Mouse (Mus musculus) MEL (cell line): Measurements from ENCODE around the gene Gsx2. TPM values are rescaled to one million over a fixed set of nuclear protein-coding genes. Genes with fewer than 3 reads are reported as not detected.

Experiments used
- DNase-seq: peaks from one replicate; pipeline ENCODE4 v3.0.0; 2011; ENCODE audit warnings: low read depth, low spot score
- H3K27ac ChIP-seq: 2 replicates; pipeline ENCODE4 v1.5.1; 2012; ENCODE audit warnings: low read depth, mild to moderate bottlenecking, control low read depth, low read length, moderate library complexity; ENCODE audit not compliant: control insufficient read depth
- H3K27me3 ChIP-seq, 2 experiments: fragments of 150-350 bp in 1 of 2; sonication (generic) in 1 of 2; 2 replicates each; pipeline ENCODE4 v1.6.1; 2012; ENCODE audit warnings: low read length in 2 of 2, mild to moderate bottlenecking in 2 of 2, improper control_type of control experiment in 1 of 2, moderate library complexity in 1 of 2; ENCODE audit not compliant: insufficient read depth in 2 of 2, control insufficient read depth in 1 of 2
- H3K36me3 ChIP-seq, 2 experiments: 2 replicates each; pipeline ENCODE4 v1.6.1; 2012 to 2014; ENCODE audit warnings: low read length in 2 of 2, improper control_type of control experiment in 1 of 2, inconsistent platforms in 1 of 2, mild to moderate bottlenecking in 1 of 2; ENCODE audit not compliant: insufficient read depth in 2 of 2, control insufficient read depth in 1 of 2
- H3K4me1 ChIP-seq, 2 experiments: fragments of 150-350 bp in 1 of 2; sonication (generic) in 1 of 2; 2 replicates each; pipeline ENCODE4 v1.6.1; 2012; ENCODE audit warnings: low read length in 2 of 2, improper control_type of control experiment in 1 of 2, mild to moderate bottlenecking in 1 of 2; ENCODE audit not compliant: insufficient read depth in 2 of 2, control insufficient read depth in 1 of 2
- H3K4me3 ChIP-seq, 2 experiments: fragments of 150-350 bp in 1 of 2; sonication (generic) in 1 of 2; 2 replicates each; pipeline ENCODE4 v1.5.1; 2012; ENCODE audit warnings: low read depth in 2 of 2, low read length in 2 of 2, mild to moderate bottlenecking in 2 of 2, moderate library complexity in 2 of 2, control low read depth in 1 of 2, improper control_type of control experiment in 1 of 2; ENCODE audit not compliant: control insufficient read depth in 1 of 2, insufficient read depth in 1 of 2
- H3K79me2 ChIP-seq: 2 replicates; pipeline ENCODE4 v1.6.1; 2012; ENCODE audit warnings: mild to moderate bottlenecking, low read length, moderate library complexity; ENCODE audit not compliant: control insufficient read depth, poor library complexity, insufficient read depth
- H3K9ac ChIP-seq: 2 replicates; pipeline ENCODE4 v1.6.1; 2012; ENCODE audit warnings: low read depth, mild to moderate bottlenecking, control low read depth, low read length, moderate library complexity; ENCODE audit not compliant: control insufficient read depth, poor library complexity, severe bottlenecking
- H3K9me3 ChIP-seq: fragments of 150-350 bp; sonication (generic); replicated peaks from 2 replicates; pipeline ENCODE4 v1.6.1; 2012; ENCODE audit warnings: mild to moderate bottlenecking, low read length, improper control_type of control experiment, moderate library complexity; ENCODE audit not compliant: insufficient read depth
- CHD1 ChIP-seq: IDR thresholded peaks from 2 replicates; pipeline ENCODE4 v1.6.1; 2012; ENCODE audit warnings: low read depth, mild to moderate bottlenecking, inconsistent platforms, low read length, improper control_type of control experiment
- CTCF ChIP-seq, 3 experiments: IDR thresholded peaks in 2 of 3; conservative IDR thresholded peaks in 1 of 3; 2 replicates each; pipeline ENCODE4 v1.5.1; 2011 to 2012; ENCODE audit warnings: low read length in 3 of 3, low read depth in 2 of 3, mild to moderate bottlenecking in 2 of 3, improper control_type of control experiment in 1 of 3, inconsistent platforms in 1 of 3, mixed read lengths in 1 of 3, moderate library complexity in 1 of 3; ENCODE audit not compliant: control insufficient read depth in 1 of 3, insufficient read depth in 1 of 3, poor library complexity in 1 of 3, severe bottlenecking in 1 of 3
- ETS1 ChIP-seq: IDR thresholded peaks from 2 replicates; pipeline ENCODE4 v1.6.1; 2012; ENCODE audit warnings: low read depth, mild to moderate bottlenecking, inconsistent platforms, low read length, improper control_type of control experiment, moderate library complexity
- GABPA ChIP-seq: IDR thresholded peaks from 2 replicates; pipeline ENCODE4 v1.6.1; 2012; ENCODE audit warnings: low read depth, mild to moderate bottlenecking, inconsistent platforms, low read length, improper control_type of control experiment, moderate library complexity
- GATA1 ChIP-seq: IDR thresholded peaks from 2 replicates; pipeline ENCODE4 v1.6.1; 2011; ENCODE audit warnings: low read depth, low read length, improper control_type of control experiment
- HCFC1 ChIP-seq: IDR thresholded peaks from 2 replicates; pipeline ENCODE4 v1.6.1; 2012; ENCODE audit warnings: low read depth, mild to moderate bottlenecking, inconsistent platforms, low read length, improper control_type of control experiment, moderate library complexity
- KAT2A ChIP-seq: conservative IDR thresholded peaks from 2 replicates; pipeline ENCODE4 v1.6.1; 2012; ENCODE audit warnings: low read depth, low read length, improper control_type of control experiment, inconsistent platforms
- MAFK ChIP-seq: IDR thresholded peaks from 2 replicates; pipeline ENCODE4 v1.6.1; 2011; ENCODE audit warnings: low read depth, mild to moderate bottlenecking, low read length, improper control_type of control experiment, borderline replicate concordance
- MAX ChIP-seq: IDR thresholded peaks from 2 replicates; pipeline ENCODE4 v1.6.1; 2011; ENCODE audit warnings: low read length, improper control_type of control experiment
- MAZ ChIP-seq: IDR thresholded peaks from 2 replicates; pipeline ENCODE4 v1.6.1; 2012; ENCODE audit warnings: low read depth, mild to moderate bottlenecking, inconsistent platforms, low read length, improper control_type of control experiment
- MYC ChIP-seq: IDR thresholded peaks from 2 replicates; pipeline ENCODE4 v1.6.1; 2011; ENCODE audit warnings: low read depth, mild to moderate bottlenecking, low read length, improper control_type of control experiment, moderate library complexity
- SIN3A ChIP-seq: IDR thresholded peaks from 2 replicates; pipeline ENCODE4 v1.6.1; 2012; ENCODE audit warnings: low read length, improper control_type of control experiment, inconsistent platforms
- TBP ChIP-seq: IDR thresholded peaks from 2 replicates; pipeline ENCODE4 v1.8.0; 2011; ENCODE audit warnings: low read depth, low read length, improper control_type of control experiment
- UBTF ChIP-seq: IDR thresholded peaks from 2 replicates; pipeline ENCODE4 v1.6.1; 2012; ENCODE audit warnings: low read depth, mild to moderate bottlenecking, inconsistent platforms, low read length, improper control_type of control experiment, moderate library complexity, borderline replicate concordance; ENCODE audit not compliant: insufficient read depth
- USF1 ChIP-seq: IDR thresholded peaks from 2 replicates; pipeline ENCODE4 v1.6.1; 2014; ENCODE audit warnings: low read depth, mild to moderate bottlenecking, inconsistent platforms, low read length, improper control_type of control experiment, moderate library complexity
- USF2 ChIP-seq, 2 experiments: IDR thresholded peaks; 2 replicates each; pipeline ENCODE4 v1.6.1; 2011 to 2012; ENCODE audit warnings: improper control_type of control experiment in 2 of 2, low read length in 2 of 2, borderline replicate concordance in 1 of 2, inconsistent platforms in 1 of 2, low read depth in 1 of 2, mild to moderate bottlenecking in 1 of 2; ENCODE audit not compliant: insufficient read depth in 1 of 2
- ZNF384 ChIP-seq: IDR thresholded peaks from 2 replicates; pipeline ENCODE4 v1.6.1; 2012; ENCODE audit warnings: low read depth, mild to moderate bottlenecking, inconsistent platforms, low read length, improper control_type of control experiment
- polyA plus RNA-seq, 2 experiments: library from polyadenylated mRNA; stranded (reverse) in 1 of 2; unstranded in 1 of 2; fragments of >175 nt in 1 of 2; fragments of >200 nt in 1 of 2; gene quantifications; 2 replicates each; pipeline versions ENCODE4 v1.2.1 to v1.2.4; 2012; ENCODE audit warnings: low replicate concordance in 2 of 2, low read depth in 1 of 2; ENCODE audit not compliant: insufficient read length in 2 of 2, insufficient read depth in 1 of 2, missing spikeins in 1 of 2
- total RNA-seq: library from RNA; depleted of rRNA; stranded (reverse); fragments of 300-350 nt; gene quantifications from 2 replicates; pipeline ENCODE4 v1.2.3, GENCODE M21; 2012

Gene Gsx2
- total and polyA plus RNA-seq, 3 experiments = not detected

DNA sequence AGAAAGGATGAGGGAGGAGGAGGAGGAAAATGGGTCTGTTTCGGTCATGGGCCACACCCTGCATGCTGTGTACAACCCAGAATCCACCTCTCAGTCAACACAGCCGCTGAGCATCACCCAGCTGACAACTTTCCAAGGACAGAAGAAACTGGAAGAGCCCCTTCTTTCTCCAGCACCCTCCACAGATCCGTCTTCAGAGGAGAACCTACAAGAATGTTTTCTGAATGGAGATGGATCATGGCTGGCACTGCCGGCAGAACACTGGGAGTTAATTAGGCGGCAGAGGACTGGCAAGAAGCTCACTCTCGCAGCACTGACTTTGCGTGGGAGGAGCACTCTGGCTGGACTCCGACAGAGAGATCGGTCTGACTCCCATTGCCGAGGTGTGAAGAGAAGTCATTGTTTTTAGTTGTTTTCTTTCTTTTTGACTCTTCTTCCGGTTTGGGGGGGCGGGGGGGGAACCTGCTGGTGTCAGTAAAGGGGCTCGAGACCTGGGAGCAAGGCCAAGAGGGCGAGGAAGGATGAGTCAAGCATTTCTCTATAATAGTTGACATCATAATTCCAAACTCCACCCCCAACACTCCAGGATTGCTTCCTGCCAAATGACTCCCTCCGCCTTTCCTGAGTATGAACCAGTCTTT, 28.6 kb upstream of the Gsx2 start:
- H3K9ac ChIP-seq = no peak overlapping the region
- TF ChIP-seq CHD1 (no peak), SIN3A (no peak), MAX (no peak), MAZ (no peak), MAFK (no peak), TBP (no peak), HCFC1 (no peak), CTCF (IDR thresholded peaks at IDR 0.05 in 2 of 3, conservative IDR thresholded peaks at IDR 0.05 in 1 of 3; ENCODE audit: control insufficient read depth in 1 of 3, insufficient read depth in 1 of 3, low read depth in 2 of 3, low read length in 3 of 3, poor library complexity in 1 of 3, severe bottlenecking in 1 of 3) (no peak), ETS1 (no peak), MYC (no peak), USF1 (no peak), USF2 (IDR thresholded peaks at IDR 0.05; ENCODE audit: borderline replicate concordance in 1 of 2, insufficient read depth in 1 of 2, low read depth in 1 of 2, low read length in 2 of 2) (no peak), GATA1 (no peak), GABPA (no peak), KAT2A (no peak)
- no peak overlapping the region for H3K27ac ChIP-seq
- peaks cover 23% of the 10 kb centered on the region for H3K79me2 ChIP-seq
- no peak overlapping the region for H3K4me3 ChIP-seq
- no peaks in the 10 kb centered on the region for H3K9me3 ChIP-seq
- no peaks in the 10 kb centered on the region for H3K27me3 ChIP-seq
- H3K4me1 ChIP-seq = peaks cover 0 to 11% of the 10 kb centered on the region in 2 experiments; a peak in 2 of 4 replicates
- H3K36me3 ChIP-seq = peaks cover 0 to 7% of the 10 kb centered on the region in 2 experiments; a peak in 2 of 4 replicates
- DNase-seq = no peak

DNA sequence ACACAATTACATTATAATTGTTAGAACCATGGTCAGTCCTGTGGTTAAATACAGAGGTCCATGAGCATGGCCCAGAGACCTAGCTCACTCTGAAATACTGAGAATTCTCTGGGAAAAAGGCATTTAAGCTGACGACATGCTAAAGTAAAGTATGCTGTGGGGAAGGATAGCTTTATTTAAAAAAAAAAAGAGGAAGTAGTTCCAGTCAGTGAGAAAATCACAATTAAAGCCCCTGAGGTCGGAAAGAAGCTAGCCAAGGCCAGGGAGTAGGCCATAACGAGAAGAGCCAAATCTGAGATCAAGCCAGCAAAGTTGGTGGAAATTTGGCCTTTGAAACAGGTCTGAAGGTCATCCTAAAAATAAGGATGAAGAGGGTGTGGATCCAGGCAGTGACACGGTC, 24.3 kb upstream of the Gsx2 start:
- H3K9me3 ChIP-seq = no peaks in the 10 kb centered on the region
- H3K27ac ChIP-seq = no peak overlapping the region
- H3K4me3 ChIP-seq = no peak overlapping the region
- peaks cover 0 to 3% of the 10 kb centered on the region in 2 experiments; a peak in 2 of 4 replicates for H3K27me3 ChIP-seq
- DNase-seq = peak; percentile 19
- TF ChIP-seq ZNF384 (peak; percentile 61; the same call in 1 of the 2 replicates), UBTF (no peak)
- 0 out of 4 replicates have a peak, but pooled peaks cover 0 to 3% of the 10 kb centered on the region in 2 experiments for H3K4me1 ChIP-seq
- no peak overlapping the region for H3K9ac ChIP-seq
- no peaks in the 10 kb centered on the region for H3K79me2 ChIP-seq
- no peaks in the 10 kb centered on the region for H3K36me3 ChIP-seq
